Mouse (Mus musculus) limb, embryonic 10.5 days (tissue): ENCODE data around the gene Pirt. TPM values are rescaled to one million over a fixed set of nuclear protein-coding genes. Genes with fewer than 3 reads are reported as not detected.

Experiments used
- DNase-seq: peaks from one replicate; pipeline ENCODE4 v3.0.0-alpha.2; 2017; ENCODE audit warnings: low spot score
- H3K27ac ChIP-seq: fragments of 300-500 bp; sonication (generic); 2 replicates; pipeline ENCODE4 v1.5.1; 2016; ENCODE audit warnings: mild to moderate bottlenecking
- H3K27me3 ChIP-seq: fragments of 300-500 bp; sonication (generic); 2 replicates; pipeline ENCODE4 v1.6.1; 2016; ENCODE audit warnings: low read depth, mild to moderate bottlenecking; ENCODE audit not compliant: poor library complexity, severe bottlenecking
- H3K36me3 ChIP-seq: fragments of 300-500 bp; sonication (generic); 2 replicates; pipeline ENCODE4 v1.6.1; 2016; ENCODE audit warnings: mild to moderate bottlenecking, moderate library complexity
- H3K4me1 ChIP-seq: fragments of 300-500 bp; sonication (generic); 2 replicates; pipeline ENCODE4 v1.6.1; 2016
- H3K4me3 ChIP-seq: fragments of 300-500 bp; sonication (generic); 2 replicates; pipeline ENCODE4 v1.5.1; 2016; ENCODE audit warnings: mild to moderate bottlenecking, moderate library complexity
- H3K9me3 ChIP-seq: fragments of 300-500 bp; sonication (generic); replicated peaks from 2 replicates; pipeline ENCODE4 v1.6.1; 2016; ENCODE audit warnings: mild to moderate bottlenecking
- WGBS: fragments of 180-500 bp; shearing (Covaris S2); methylation state at CpG from one replicate; pipeline ENCODE4 v1.1.7; 2016; 5-methylcytosine and 5-hydroxymethylcytosine counted together
- polyA plus RNA-seq: library from polyadenylated mRNA; unstranded; fragments of >200 nt; fragmentation: Nextera tagmentation; extraction: Ambion mirVana; gene quantifications from 2 replicates; pipeline ENCODE4 v1.2.1, GENCODE M21; 2016

The Pirt gene
- polyA plus RNA-seq = not detected in 2 replicates

- H3K27ac ChIP-seq = no peak within 1 kb of the TSS
- peaks cover 17% of the 10 kb centered on the region; the same call in 1 of the 2 replicates for H3K27me3 ChIP-seq
- no peaks in the 10 kb centered on the region for H3K36me3 ChIP-seq
- no peaks in the 10 kb centered on the region for H3K9me3 ChIP-seq
- no peaks in the 10 kb centered on the region for H3K4me1 ChIP-seq
- no peak for DNase-seq
- no peak within 1 kb of the TSS for H3K4me3 ChIP-seq
- 53% methylated on average over 10 of the region's 10 CpGs for WGBS
These were observed at the start of gene Pirt for GRCm38 (mm10) chr11:66911811-66912210. Pirt (plus strand) TSS chr11:66911981.

GRCm38 (mm10) chr11:66871701-66872100 lies 40.1 kb upstream of the Pirt start:
- Histone ChIP-seq H3K27ac (no peak overlapping the region), H3K4me3 (no peak overlapping the region), H3K36me3 (no peaks in the 10 kb centered on the region), H3K27me3 (no peaks in the 10 kb centered on the region), H3K4me1 (no peaks in the 10 kb centered on the region), H3K9me3 (no peaks in the 10 kb centered on the region)
- WGBS = 15% methylated on average over 5 of the region's 5 CpGs
- no peak for DNase-seq

- Histone ChIP-seq H3K27me3 (no peaks in the 10 kb centered on the region), H3K4me1 (no peaks in the 10 kb centered on the region), H3K4me3 (no peak overlapping the region), H3K9me3 (no peaks in the 10 kb centered on the region), H3K36me3 (no peaks in the 10 kb centered on the region), H3K27ac (no peak overlapping the region)
- no peak for DNase-seq
- WGBS = 73% methylated on average over 3 of the region's 3 CpGs
These were observed 38.9 kb upstream of the Pirt start for GRCm38 (mm10) chr11:66872773-66873470.

GRCm38 (mm10) chr11:66881291-66881690 lies 30.5 kb upstream of the Pirt start:
- Histone ChIP-seq H3K36me3 (no peaks in the 10 kb centered on the region), H3K4me3 (no peak overlapping the region), H3K4me1 (no peaks in the 10 kb centered on the region), H3K9me3 (no peaks in the 10 kb centered on the region), H3K27me3 (no peaks in the 10 kb centered on the region), H3K27ac (no peak overlapping the region)
- WGBS = 84% methylated on average over 2 of the region's 2 CpGs
- DNase-seq = no peak

GRCm38 (mm10) chr11:66882224-66883040 lies 29.3 kb upstream of the Pirt start:
- 79% methylated on average over 7 of the region's 7 CpGs for WGBS
- no peak for DNase-seq
- no peaks in the 10 kb centered on the region for H3K9me3 ChIP-seq
- H3K36me3 ChIP-seq = no peaks in the 10 kb centered on the region
- no peak overlapping the region for H3K27ac ChIP-seq
- no peak overlapping the region for H3K4me3 ChIP-seq
- H3K27me3 ChIP-seq = no peaks in the 10 kb centered on the region
- no peaks in the 10 kb centered on the region for H3K4me1 ChIP-seq

- Histone ChIP-seq H3K27me3 (no peaks in the 10 kb centered on the region), H3K4me1 (no peaks in the 10 kb centered on the region), H3K27ac (no peak overlapping the region), H3K9me3 (no peaks in the 10 kb centered on the region), H3K4me3 (no peak overlapping the region), H3K36me3 (no peaks in the 10 kb centered on the region)
- no peak for DNase-seq
- 90% methylated on average over 3 of the region's 3 CpGs for WGBS
These were observed 19.2 kb upstream of the Pirt start for GRCm38 (mm10) chr11:66892536-66892935.

- no peak for DNase-seq
- Histone ChIP-seq H3K27ac (no peak overlapping the region), H3K27me3 (no peaks in the 10 kb centered on the region), H3K4me3 (no peak overlapping the region), H3K9me3 (no peaks in the 10 kb centered on the region), H3K36me3 (no peaks in the 10 kb centered on the region), H3K4me1 (no peaks in the 10 kb centered on the region)
- 90% methylated on average over 2 of the region's 2 CpGs for WGBS
These were observed 13.0 kb upstream of the Pirt start for GRCm38 (mm10) chr11:66898747-66899146.

- H3K36me3 ChIP-seq = no peaks in the 10 kb centered on the region
- H3K4me1 ChIP-seq = no peaks in the 10 kb centered on the region
- DNase-seq = peak; percentile 77
- H3K27ac ChIP-seq = no peak overlapping the region
- 20% methylated on average over 7 of the region's 7 CpGs for WGBS
- no peaks in the 10 kb centered on the region for H3K27me3 ChIP-seq
- no peak overlapping the region for H3K4me3 ChIP-seq
- no peaks in the 10 kb centered on the region for H3K9me3 ChIP-seq
These were observed 12.4 kb upstream of the Pirt start for GRCm38 (mm10) chr11:66899426-66899825.

- no peak overlapping the region for H3K27ac ChIP-seq
- 91% methylated on average over 7 of the region's 7 CpGs for WGBS
- no peaks in the 10 kb centered on the region for H3K36me3 ChIP-seq
- H3K27me3 ChIP-seq = 0 out of 2 replicates have a peak, but pooled peaks cover 5% of the 10 kb centered on the region
- no peak for DNase-seq
- H3K4me1 ChIP-seq = peaks cover 5% of the 10 kb centered on the region; the same call in 1 of the 2 replicates
- H3K9me3 ChIP-seq = no peaks in the 10 kb centered on the region
- no peak overlapping the region for H3K4me3 ChIP-seq
These were observed 9.0 kb upstream of the Pirt start for GRCm38 (mm10) chr11:66902801-66903200.

- Histone ChIP-seq H3K27me3 (0 out of 2 replicates have a peak, but pooled peaks cover 5% of the 10 kb centered on the region), H3K27ac (no peak overlapping the region; the same call in 1 of the 2 replicates), H3K36me3 (no peaks in the 10 kb centered on the region), H3K4me1 (peaks cover 5% of the 10 kb centered on the region; the same call in 1 of the 2 replicates), H3K9me3 (no peaks in the 10 kb centered on the region), H3K4me3 (peak overlapping the region; percentile 29; the same call in 1 of the 2 replicates)
- WGBS = 13% methylated on average over 21 of the region's 21 CpGs
- peak; percentile 78 for DNase-seq
These were observed 6.0 kb upstream of the Pirt start for GRCm38 (mm10) chr11:66905617-66906384.

GRCm38 (mm10) chr11:66912531-66913458 lies 1.0 kb downstream of the Pirt start:
- DNase-seq = no peak
- no peaks in the 10 kb centered on the region for H3K9me3 ChIP-seq
- H3K4me3 ChIP-seq = no peak overlapping the region
- H3K27ac ChIP-seq = no peak overlapping the region
- H3K36me3 ChIP-seq = no peaks in the 10 kb centered on the region
- H3K4me1 ChIP-seq = no peaks in the 10 kb centered on the region
- peaks cover 17% of the 10 kb centered on the region; the same call in 1 of the 2 replicates for H3K27me3 ChIP-seq
- WGBS = 53% methylated on average over 17 of the region's 17 CpGs

GRCm38 (mm10) chr11:66914249-66914648 lies 2.5 kb downstream of the Pirt start:
- 33% methylated on average over 3 of the region's 3 CpGs for WGBS
- Histone ChIP-seq H3K4me3 (no peak overlapping the region), H3K27ac (no peak overlapping the region), H3K9me3 (no peaks in the 10 kb centered on the region), H3K27me3 (peaks cover 17% of the 10 kb centered on the region; the same call in 1 of the 2 replicates), H3K36me3 (no peaks in the 10 kb centered on the region), H3K4me1 (no peaks in the 10 kb centered on the region)
- DNase-seq = peak; percentile 43
